Mouse (Mus musculus) frontal cortex, adult (tissue): Measurements from ENCODE around the gene Tmem140.

Source experiments
- ATAC-seq: cut with Nextera tagmentation; 2 replicates; pipeline ENCODE4 v1.9.2; 2017; ENCODE audit warnings: mild to moderate bottlenecking, moderate library complexity, mixed read lengths; ENCODE audit not compliant: low TSS enrichment

Tmem140 gene

DNA sequence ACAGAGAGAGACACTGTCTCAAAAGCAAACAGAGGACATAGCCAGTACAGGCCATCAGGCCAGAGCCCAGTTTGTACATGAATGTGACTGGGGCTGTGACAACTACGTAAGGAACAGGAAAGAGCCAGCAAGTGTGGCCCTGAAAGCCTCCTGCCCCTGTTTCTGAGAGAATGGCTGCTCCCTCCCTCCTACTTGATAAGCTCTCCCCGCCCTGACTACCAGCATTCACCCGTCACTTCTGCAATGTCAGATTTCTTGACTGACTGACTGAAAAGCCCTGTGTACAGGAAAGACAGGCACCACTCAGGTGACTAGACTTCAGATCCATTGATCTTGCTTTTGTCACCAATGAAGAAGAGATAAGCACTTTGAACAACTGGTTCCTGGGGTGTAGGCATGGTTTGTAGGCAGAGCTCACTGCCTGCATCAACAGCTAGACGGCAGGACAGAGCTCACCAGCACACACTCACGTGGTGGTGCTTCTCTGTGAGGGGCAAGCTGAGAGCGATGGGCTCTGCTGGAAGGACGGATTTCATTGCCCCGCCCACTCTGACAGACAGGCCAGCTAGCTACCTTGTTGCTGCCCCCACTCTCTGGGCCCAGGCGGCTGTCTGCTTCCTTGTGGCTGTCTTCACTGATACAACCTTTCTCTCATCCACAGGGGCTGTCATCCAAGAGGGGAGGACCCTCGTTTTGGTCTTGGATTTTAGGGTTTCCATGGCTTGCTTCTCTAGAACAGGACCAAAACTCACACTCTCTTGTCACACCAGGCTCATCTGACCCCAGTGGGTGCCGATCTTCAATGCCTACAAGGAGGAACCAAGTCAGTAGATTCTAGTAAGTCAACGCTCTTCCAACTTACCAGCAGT is 13.3 kb downstream of the Tmem140 start:
- ATAC-seq = no peak

DNA sequence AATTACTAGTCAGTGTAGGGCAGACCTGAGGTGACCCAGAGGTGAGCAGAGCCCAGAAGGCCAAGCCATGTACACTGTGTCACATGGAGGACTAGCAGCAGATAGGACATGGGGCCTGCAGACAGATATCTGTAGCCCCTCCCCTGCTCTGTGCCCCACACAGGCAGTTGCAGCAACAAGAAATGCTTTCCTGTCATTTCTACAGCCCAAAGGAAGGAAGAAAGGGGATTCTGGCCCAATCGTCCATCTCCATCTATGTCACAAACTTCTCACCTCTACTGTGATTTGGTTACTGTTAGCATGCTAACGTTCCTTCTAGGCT is 13.8 kb downstream of the Tmem140 start:
- ATAC-seq = no peak

DNA sequence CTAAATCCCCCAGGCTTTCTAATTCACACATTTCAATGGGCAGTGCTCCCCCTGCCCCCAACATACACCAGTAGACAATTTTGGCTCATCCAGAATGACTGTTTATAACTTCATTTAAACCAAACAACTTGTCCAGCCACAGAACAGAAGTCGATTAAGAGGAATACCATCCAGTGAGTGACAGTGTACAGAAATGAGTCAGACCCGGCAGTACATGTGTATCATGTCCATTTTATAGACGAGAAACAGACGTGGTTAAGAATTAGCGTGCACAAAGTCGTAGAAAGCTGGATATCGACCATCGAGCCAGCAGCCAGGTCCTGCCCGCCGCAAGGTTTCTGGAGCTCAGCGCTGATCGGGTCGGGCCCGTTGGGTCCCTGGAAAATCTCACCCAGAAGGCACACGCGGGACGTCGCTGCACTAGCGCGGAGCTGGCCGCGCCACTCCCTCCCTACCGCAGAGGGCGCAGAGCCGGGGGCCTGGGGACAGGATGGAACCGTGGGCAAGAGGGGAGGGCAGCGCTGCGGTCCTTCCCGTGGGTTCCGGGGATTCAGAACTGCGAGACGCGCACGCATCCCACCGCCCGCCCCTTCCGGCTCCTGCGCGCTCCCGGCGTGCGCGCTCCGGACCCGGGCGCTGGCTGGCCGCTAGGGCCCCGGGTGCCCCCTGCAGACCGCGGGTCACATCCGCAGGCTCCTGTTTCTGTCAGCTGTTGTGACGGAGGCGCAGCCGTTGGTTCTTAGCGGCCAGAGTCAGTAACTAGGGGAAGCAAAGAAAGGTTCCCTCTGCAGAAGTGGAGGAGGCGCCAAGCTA is 14.8 kb downstream of the Tmem140 start, which contains the start of gene Cyren:
Gene Cyren, minus strand, starts transcription at position 552 of the 813 bp plus-strand sequence.
- ATAC-seq = peak; percentile 64

DNA sequence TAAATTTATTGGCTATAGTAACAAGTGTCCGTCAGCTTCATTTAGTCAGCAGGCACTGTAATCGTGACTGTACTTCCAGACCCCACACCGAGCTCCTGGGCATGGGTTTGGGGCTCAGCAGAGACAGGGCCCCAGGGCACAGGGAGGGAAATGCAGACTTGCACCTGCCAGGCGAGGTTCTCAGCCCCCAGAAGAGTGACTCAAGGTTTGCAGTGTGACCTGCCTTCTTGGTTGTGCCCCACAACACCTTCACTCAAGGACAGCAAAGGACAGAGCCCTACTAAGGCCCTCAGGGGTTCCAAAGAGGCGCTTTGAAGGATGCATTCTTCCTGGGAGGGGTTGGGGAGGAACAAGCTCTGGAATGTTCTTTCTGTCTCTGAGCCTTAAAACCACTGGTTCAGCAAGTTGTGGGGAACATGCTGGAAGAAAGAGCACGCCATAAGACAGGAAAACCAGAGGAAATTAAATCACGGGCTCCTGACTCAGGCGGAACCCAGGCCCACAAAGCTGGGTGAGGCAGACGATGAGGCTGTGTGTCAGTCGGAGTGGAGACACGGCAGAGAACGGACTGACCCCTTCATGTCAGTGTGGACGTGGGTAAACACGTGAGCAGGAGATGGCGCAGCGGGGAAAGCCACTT is 16.3 kb downstream of the Tmem140 start:
- ATAC-seq = no peak

DNA sequence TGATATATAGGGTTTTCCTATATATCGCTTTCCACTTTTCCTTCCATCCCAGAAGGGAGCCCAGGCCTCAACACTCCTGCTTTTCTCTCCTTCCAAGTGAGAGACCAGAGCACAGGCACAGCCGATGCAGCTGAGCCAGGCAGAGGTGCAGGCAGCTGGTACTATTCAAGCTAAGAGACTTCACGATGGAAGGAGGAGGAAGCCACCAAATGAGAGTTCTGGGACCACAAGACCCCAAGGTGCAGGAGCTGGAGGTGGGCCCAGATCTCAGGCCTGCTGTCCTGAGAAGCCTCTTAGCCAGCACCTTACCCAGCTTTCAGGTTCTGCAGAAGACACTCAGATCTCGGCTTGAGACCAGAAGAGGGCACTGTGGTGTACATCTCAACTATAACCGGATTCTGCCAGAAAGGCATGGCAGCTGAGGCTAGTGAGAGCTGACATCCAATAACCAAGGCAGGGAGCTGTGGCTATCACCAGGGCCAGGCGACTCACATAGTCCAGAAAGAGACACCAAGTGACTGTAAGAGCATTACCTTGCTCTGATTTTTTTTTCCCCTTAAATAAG is 17.0 kb downstream of the Tmem140 start:
- peak; percentile 48 for ATAC-seq

DNA sequence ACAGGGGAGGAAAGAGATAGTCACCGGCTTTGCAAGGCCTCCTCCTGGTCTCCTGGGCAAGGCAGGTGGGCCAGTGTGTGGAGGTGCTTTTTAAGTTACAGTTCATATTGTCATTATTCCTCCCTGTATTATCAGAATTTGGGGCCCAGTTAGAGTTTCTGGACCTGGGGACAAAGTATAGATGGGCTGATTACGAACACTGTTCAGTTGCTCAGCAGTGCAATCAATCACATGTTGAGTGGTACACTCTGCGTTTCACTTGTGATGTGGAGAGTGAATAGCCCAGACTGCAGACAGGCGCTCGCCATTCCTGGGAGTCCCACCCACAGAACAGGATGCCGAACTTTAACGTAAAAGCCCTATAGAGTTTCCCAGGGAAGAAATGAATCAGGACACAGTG is 21.8 kb downstream of the Tmem140 start:
- ATAC-seq = no peak

DNA sequence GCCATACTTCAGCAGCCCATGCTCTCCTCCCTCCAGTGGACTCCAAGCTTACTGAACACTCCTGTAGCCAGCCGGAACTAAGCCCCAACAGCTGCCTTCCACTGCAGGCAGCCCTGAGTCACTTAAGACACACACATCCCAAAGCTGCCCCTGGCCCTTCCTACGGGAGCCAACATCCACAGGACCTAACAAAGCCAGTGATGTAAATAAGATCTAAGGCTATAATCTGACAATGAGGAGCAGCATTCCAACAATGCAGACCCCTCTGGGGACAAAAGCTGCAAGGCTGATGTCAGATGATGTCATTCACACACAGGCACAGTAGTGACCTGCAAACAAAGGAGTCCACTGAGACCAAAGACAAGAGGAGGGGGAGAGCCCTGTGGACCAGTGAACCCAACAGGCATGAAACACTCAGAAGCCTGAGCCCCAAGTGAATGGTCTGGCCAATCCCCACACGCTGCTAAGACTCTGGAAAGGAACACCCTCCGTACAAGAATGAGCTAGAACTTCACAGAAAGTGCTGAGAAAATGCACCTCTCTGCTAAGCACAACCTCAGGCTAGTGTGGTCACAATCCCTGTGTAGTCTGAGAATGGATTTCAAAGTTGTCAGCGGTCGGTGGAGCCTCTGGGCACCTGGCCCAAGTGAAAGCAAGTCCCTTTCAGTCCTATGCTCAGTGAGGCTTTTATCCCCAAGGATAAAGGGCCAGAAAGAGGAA is 24.3 kb downstream of the Tmem140 start:
- peak; percentile 51 for ATAC-seq

DNA sequence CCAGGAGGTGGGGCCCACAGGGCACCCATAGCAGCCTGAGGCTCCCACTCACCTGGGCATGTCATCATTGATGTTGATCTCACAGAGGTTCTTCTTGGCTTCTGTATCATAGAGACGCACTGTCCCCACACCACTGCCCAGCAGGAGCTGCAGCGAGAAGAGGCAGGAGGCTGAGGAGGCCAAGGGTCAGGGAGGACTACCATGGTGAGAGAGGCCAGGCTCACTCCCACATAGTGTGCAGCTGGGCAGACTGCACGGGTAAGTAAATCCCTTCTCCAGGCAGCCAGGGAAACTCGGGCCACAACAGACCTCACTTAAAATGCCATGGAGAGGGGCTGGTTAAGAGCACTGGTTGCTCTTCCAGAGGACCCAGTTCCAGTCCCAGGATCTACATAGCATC is 26.2 kb downstream of the Tmem140 start:
- ATAC-seq = no peak

DNA sequence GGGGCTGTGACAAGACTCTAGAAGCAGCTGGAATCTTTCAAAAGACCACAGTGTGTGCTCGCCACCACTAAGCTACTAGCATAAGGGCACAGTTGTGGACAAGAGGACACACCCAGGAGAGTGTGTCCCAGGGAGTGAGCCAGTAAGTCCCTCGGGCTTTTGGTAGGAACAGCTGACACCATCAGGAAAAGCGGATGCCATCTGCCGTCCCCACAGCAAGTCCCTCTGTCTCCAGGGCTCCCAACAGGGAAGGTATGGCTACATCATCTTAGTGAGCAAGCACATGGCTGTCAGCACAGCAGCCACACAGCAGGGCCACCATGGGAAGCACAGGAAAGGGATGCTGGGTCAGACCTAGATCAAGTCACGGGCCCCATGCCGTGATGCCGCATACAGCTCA is 32.6 kb downstream of the Tmem140 start:
- no peak for ATAC-seq

DNA sequence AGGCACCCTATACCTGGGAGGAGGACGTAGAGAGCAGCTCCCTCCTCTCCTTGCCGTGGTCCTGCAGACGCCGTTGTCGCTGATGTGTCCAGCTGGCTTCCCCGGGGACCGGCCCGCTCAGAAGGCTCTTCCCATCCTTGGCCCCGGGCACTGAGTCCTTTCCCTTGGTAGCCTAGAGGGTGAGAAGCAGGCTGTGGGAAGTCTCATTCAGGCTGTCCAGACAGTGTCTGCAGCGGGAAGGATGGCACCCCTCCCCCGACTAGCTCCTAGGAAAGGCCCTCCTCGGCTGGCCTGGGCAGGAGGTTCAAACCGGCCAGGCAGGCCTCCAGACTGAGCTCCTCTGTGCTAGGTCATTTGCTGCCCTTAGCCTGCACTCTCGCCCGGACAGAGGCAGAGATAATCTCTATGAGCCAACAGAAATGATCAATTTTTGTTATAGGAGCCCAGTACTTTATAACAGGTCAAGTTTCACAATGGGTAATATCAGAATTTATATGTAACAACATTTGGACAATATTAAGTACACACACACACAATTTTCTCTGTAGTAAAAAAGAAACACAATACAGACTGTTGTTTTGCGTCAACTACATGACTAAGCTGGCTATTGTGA is 33.3 kb downstream of the Tmem140 start:
- no peak for ATAC-seq

DNA sequence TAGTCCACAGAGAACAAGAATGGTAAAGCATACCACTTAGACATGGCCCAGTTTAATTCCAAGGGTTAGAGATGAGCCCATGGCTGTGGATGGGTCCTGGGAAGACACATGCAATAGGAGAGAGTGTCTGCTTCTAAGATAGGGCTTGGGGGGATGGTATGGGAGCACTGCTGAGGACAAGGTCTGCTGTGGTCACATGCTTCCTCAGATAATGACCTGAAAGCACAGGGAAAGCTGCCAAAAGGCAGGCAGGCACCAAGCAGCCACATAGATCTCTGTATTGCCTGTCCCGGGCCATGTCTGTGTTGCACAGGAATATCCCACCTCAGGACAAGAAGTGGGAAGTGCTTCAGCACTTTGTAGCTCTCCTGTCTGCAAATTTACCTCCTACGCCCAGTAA is 36.2 kb downstream of the Tmem140 start:
- no peak for ATAC-seq

DNA sequence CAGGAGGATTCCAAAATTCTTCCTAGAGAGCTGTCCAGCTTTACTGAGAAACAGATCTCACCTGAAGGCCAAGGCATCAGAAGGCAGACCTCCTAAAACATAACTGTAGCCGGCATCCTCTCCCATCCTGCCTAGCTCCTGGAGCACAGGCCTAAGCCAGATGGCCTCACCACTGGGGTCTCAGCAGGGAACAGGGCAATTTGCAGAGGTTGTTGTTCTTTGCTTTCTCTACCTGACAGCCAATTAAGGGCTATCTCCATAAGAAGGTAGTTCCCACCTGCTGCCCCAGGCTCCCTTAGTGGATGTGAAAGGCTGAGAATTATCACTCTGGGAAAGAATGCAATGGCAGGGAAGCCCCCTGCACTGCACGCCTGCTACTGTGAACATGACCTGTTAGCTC is 38.0 kb downstream of the Tmem140 start:
- ATAC-seq = no peak

DNA sequence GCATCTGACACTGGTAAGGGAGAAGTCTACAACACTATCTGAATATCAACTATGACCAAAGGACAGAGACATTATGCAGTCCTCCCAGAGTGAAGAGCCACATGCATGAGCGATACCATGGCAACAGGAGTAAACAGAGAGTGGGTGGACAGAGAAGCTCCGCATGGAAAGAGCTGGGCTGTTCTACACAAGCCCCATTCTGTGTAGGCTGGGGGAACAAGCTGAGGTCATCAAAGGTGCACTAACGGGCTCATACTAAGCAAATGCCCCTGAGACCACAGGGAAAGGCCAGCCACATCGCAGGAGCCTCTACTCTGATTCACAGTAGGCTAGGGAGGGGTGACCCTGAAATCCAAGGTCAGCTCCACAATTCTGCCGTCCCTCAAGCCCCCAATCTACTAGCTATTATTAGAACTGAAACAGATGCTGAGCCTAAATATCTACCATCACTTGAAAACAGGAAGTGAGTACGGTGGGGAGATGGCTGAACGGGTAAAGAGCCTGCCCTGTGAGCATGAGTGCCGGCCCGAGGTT is 39.0 kb downstream of the Tmem140 start:
- peak; percentile 79 for ATAC-seq

DNA sequence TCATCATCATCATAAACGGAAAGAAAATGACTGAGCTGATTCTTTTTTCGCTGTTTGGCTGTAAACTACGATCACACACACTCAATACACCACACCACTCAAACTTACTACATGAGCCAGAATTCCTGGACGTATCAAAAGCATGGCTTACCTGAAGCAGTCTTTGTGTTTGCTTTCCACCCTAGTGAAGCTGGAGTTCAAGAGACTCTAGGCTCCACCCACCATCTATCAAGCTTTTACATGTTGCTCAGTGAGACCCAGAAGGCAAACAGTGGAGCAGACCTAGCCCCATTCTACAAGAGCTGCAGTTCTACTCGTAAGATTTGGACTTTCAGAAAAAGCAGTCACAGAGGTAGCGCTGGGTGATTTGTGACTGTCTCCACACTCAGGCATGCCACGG is 39.6 kb downstream of the Tmem140 start:
- ATAC-seq = no peak

DNA sequence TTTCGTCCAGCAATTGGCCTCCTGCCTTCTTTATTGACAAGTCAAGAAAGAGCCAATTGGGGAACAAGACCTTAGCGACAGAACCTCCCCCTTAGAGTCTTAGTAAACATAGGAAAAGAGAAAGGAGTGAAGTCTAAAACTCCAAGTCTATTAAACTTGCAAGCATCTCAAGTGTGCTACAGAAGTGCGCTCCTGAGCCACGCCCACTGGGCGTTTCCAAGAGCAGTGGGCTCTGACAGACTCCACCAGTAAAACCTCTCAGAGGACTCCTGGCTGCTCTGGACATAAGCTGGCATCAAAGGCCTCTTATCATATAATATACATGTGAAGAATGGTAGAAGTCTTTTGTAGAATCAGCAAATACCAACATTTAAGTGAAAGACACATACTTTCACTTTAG is 40.5 kb downstream of the Tmem140 start:
- ATAC-seq = no peak

DNA sequence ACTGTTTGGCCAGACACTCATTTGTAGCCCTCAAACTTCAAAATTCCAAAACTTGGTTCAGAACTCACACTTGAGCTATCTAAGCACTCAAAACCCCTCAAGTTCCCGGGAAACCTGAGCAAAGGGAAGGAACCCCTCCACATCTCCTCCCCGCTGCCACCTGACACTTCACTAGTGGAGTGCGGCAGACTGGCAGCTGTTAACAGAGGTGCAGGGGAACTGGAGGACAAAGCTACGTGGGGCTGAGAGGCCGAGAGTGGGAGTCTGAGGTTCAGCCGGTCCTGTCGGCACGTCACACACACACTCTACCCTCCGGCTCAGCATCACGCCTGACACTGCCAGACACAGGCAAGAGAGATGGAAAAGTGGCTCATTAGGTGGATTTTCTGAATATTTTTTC is 40.9 kb downstream of the Tmem140 start:
- no peak for ATAC-seq

DNA sequence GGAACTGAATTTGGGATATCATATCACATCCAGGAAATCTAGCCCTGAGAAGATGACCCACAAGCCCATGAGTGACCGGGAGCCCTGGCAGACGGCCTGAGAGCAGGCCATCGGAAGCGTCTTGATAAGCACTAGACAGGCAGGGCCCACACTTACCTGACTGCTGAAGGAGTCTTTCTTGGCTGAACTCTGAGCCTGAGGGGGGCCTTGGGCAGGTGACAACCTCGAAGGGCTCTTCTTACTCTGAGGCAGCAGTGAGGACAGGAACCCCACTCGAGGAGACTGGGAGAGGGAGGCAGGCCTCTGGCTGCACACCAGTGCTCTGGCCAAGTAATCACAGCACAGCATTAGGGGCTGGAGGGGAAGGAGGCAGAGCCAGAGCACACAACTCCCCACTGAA is 41.4 kb downstream of the Tmem140 start:
- no peak for ATAC-seq

DNA sequence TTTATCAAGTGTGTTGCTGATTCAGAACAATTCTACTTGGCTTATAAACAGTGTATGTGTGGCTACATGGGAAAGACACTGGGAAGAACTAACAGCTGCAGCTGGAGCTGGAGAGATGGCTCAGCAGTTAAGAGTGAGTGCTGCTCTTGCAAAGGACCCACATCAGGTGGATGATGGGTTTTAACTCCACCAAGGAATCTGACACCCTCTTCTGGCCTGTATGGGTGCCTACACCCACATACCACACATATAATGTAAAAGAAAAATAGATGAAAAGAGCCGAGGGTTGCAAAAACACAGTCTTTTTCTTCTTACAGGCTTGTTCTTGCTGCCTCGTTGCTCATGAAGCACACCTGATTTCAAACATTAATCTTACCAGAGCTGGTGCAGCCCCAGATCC is 43.2 kb downstream of the Tmem140 start:
- ATAC-seq = no peak

DNA sequence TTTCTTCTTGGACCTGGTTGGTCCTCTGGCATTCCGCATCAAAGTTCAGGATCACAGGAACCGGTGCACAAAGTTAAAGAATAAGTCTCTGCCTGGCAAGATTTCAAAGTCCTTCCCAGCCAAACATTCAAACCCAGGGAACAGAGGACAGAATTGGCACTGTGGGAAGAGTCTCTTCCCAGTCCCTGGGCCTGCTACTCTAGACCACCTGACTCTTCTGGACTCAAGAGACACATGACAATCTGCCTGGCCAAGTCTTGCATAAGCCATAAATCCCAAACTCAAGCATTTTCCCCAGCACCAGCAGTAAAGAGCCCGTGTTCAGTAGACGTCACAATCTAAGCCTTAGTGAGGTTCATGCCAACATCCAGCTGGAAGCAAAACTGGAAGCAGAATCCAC is 43.7 kb downstream of the Tmem140 start:
- ATAC-seq = 0 out of 2 replicates have a peak, but pooled peaks have one; percentile 5

DNA sequence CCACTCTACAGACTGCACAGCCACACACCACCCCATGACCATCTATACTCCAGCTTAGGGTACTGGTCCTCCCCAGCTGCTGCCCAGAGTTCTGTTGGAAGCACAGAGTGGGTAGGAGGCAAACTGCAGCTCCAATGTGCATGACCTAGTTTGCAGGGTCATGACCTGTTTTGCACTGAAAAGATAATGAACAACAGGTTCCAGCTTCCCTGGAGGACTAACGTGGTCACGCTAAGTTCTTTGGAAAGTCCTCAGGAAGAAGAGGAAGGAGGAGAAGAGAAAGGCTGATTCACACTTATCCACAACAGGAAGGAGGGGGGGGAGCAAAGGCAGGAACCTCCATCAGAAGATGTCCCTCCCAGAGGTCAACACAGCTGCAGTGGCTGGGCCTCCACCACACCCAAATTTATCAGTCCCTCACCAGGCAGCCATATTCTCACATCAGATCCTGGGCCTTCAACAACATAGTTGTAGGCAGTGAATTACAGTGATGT is 44.2 kb downstream of the Tmem140 start:
- no peak for ATAC-seq
